Mouse (Mus musculus): ENCODE measurements around the gene Eya4.

Eya4 gene

DNA sequence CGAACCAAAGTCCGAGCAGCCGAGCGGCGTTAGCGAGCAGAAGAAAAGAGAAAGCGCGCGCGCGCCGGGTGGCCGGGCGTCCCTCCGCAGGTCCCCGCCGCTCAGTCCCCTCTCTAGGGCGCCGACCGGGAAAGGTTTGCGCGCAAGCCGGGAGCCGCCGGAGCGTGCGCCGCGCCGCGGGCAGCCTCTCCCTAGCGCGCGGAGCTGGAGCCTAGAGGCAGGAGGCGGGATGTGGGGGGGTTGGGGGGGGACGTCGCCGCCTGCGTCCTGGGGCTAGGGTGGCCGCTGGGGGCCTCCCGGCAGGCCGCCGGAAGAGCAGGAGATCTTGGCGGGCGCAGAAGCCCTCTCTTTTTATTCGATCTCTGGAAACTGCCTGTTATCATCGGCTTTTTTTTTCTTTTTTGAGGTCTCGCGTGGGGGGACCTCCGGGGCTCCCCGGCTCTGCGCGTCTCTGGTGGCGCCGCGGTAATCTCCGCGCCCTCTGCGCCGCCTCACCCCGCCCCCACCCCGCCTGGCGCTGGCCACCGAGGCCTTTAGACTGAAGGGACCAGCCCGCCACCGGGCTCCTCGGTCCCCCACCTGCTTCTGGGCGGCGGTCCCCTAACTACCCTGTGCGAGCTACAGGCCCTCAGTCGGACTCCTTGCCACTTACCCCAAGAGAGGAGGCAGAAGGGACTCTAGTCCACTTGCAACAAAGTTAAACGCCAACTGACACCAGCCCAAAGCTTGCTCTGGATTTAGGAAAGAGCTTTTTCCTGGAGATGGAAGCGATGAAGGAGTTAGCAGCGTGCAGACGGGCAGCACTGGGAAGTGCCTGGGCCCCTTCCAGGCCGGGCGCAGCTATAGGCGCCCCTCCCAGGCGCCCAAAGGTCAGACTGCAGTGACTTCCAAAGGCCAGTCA lies at the start of gene Eya4:
Gene Eya4, minus strand, starts transcription at position 776 of the 901 bp plus-strand sequence.
- in situ Hi-C loops (cut with MboI, MseI): loop anchor here (10.0 kb wide), 1 partner anchor 935 kb away; no protein-coding TSS in a partner anchor

DNA sequence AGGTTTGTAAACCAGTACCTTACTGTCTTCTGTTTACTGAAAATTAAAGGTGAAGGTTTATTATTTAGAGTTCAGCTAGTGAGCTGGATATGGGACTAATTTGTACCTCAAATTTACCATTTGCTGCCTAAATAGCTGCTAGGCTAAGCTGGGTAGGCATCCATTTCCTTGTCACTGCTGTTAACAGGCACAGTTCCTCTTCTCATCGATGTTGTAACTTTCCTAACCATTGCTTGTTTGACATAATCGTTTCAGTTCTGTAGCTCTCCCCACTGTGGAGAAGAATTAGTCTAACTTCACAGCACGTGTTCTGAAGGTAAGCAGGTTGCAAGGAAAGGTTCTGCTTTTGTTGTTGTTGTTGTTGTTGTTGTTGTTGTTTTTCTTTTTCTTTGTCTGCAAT lies 44.8 kb upstream of the Eya4 start:
- in situ Hi-C loops (cut with MboI, MseI): no loop called here

DNA sequence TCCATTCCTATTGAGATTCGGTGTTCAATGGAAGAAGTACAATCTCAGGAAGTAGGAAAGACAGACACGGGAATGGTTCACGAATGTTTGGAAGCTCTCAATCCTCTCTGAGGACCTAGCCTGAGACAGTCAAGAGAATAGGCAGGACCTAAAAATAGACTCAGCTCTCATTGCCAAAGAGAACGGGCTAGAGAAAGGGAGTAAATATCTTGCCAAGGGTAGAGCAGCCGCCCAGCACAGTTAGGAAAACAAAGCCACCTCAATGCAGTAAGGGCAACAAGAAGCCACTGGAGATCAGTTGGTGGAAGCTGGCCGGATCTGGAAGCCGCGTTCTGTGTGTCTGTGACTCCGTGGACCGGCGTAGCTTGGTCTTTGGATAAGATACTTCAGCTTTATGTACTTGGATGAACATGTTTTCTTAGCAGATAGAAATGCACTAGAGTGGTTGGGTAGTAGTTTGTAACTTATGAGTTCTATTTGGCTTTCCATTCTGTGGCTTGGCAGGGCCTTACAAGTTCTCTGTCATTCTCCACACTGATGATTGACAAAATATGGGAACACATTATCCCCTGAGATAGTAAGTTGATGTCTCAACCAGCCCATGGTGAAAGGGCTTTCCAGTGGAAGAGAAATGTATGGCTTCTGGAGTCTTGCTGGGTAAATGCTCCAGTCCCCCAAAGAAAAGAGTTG lies 44.1 kb upstream of the Eya4 start:
- in situ Hi-C loops (cut with MboI, MseI): no loop called here

DNA sequence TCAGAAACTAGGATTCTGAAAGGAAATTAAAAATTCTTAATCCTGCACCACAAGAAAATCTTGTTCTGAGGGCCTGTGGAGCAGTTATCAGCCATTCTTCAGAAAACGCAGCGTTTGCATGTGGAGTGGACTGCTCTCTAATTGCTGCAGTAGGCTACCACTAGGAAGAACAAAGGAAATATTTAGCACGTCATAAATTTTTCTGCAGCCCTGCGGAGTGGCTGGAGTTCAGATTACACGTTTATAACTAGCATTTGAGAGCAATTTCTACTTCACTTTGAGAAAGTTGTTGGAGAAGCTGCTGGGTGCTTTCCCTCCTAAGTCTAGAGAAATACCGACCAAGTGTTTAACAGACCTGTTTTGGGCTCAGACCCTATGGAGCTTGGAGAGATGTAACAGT lies 43.6 kb upstream of the Eya4 start:
- in situ Hi-C loops (cut with MboI, MseI): no loop called here

DNA sequence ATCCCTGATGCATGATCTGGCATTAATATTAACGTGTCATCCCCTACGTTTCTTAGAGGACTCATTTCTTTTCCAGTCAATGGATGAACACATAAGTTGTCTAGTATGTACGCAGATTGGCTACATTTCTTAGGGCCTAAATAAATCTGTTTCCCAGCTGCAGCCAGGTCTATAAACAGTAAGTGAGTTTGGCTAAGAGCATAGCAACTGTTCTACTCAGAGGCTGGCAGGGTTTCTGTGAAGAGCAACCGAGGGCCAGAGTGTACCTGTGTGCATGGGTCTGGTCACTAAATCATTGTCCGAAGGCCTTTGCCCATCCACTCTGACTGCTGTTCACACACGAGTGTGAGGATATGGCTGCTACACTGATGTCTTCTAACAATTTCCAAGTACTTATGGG lies 13.3 kb upstream of the Eya4 start:
- in situ Hi-C loops (cut with MboI, MseI): no loop called here

DNA sequence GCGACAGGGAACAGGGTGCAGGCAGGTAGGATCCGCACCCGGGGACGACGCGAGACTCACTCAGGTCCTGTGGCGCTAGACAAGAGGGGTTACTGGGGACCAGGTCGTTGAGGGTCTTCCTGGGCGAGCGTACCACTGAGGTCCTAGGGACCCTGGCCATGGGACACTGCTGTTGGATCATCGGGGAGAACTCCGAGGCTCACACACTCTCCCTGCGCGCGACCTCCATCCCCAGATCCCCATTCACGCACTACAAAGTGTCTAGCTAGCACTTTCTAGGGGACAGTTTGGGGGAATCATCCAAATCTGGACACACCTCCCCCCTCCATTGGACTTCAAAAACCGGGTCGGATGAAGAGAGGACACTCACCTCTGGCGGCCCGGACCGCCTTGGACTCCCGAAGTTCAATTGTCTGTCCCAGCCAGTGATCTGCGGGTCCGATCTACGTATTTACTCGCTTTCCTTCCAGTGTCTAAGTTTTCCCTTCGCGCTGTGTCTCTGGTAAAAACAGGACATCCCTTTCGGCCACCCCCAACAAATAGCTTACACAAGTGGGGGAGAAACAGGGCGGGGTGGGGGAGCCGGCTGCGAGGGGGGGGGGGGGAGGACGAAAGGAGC lies 1.1 kb downstream of the Eya4 start:
- in situ Hi-C loops (cut with MboI, MseI): loop anchor here (10.0 kb wide), 1 partner anchor 935 kb away; no protein-coding TSS in a partner anchor

DNA sequence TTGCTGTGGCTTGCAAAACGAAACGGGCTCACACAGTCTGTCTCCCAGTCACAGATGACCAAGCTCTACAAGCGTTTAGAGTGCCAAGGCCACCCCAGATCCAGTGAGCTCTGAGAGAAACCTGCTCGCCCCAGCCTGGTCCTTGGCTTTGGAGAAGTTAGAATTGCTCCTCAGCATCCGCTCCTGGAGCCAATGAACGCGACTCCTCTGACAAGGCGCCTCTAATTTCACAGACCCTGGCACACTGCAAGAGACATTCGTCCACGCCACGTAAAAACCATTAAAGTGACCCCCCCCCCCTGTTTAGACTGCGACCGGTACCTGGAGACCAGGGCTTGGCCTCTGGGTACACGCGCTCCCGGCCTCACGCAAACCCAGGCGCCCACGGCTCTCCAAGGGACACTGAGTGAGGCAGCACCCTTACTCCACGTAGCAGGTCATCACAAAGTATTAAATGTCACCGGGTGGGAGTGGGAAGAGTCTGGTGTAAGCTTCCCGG lies 1.6 kb downstream of the Eya4 start:
- in situ Hi-C loops (cut with MboI, MseI): no loop called here

DNA sequence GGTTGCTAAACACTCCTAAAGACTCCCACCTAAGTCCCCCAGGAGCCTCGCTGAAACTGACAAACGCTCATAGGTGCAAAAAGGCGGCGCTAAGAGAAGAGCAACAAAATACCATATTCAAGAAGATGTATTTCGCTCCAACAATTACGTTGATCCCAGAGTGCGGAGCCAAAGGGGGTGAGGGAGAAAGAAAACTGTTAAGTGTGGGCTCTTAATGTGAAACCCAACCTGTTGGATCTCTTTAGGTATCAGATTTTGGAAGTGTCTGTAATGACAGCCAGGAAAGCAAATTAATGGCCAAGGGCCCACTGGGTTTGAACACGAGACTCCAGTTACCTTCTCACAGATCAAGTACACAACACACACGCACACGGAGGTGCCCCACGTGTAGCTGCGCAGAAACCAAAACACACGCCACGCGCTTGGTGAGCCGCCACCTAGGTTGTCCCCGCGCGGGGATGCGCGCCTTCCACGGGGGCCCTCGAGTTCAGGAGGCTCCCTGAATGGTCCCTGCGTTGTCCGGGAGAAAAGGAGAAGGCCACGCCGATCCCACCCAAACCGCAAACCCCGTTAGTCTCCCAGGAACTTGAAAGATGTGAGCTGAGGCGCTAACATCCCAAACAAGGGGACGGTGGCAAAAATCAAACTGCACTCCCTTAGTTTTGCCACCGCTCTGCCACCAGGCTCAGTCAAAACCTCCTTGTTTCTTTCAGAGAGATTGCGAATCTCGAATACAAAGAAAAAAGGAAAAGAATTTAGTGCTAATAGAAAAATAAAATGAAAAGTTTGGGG lies 2.3 kb downstream of the Eya4 start:
- in situ Hi-C loops (cut with MboI, MseI): no loop called here

DNA sequence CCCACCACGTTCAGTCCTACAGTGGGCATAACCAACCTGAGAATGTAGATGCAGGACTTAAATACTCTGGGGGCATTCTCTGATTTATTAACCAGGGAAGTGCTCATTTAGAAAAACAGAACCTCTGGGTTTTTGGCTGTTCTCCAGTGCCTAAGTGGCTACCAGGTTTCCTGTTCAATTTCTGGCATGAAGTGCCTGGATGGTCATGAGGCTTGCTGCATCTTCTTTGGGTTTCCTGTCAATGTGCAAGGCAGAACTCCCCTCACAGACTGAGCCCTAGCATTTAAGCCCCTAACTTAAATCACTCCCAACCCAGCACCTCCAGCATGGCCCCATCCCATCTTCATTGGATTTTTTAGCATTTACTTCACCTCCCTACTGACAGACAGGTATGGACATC lies 13.3 kb downstream of the Eya4 start:
- in situ Hi-C loops (cut with MboI, MseI): no loop called here

DNA sequence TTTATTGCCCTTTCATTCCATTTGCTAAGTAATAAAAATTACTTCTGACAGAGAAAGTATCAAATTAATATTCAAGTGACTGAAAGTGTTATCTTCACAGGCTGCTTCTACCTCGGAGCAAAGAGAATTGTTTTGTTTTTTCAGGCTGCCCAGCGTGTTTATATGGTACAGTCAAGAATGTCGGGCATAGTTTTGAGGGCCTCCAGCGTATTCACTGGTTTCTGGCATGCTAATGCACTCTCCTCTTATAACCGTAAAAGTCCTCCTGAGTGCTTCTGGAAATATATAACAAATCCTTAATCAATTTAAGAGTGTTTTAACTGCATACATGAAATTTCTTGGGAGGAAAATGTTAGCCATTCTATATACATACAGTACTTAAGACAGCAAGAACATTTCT lies 17.8 kb downstream of the Eya4 start:
- in situ Hi-C loops (cut with MboI, MseI): no loop called here

DNA sequence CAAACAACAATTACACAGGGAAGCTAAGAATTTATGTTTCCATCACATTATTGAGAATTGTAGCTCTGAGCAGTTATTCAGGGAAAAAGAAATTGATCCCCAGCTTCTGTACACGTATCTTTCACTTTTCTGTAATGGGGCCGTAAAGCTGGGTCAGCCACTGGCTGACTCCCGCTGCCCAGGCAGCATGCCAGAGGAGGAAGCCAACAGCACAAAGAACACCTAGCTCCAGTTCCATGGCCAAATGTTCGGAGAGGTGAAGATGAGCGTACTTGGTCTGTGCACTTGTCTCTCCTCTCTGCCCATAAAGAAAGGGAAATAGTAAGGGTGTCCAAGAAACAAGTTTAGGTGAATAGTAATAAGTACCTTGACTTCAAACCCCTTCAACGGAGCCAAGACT lies 22.9 kb downstream of the Eya4 start:
- in situ Hi-C loops (cut with MboI, MseI): no loop called here

DNA sequence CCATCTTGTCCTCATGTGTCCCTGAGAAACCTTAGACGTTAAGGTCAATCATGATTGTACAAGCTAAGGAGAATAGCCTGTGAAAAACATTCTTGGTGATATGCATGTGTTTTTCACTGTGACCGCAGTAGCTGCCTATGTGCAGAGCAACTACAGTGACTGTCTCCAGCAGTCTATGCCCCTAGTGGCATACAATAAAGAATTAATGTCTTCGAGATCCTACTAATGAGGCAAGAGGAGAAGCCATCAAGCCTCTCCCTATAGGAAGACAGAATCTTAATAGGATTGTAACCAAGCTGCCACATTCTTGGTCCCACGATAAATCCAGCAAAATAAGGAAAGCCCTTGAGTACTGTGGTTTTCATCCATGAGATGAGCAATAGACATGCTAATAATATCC lies 28.3 kb downstream of the Eya4 start:
- in situ Hi-C loops (cut with MboI, MseI): no loop called here

DNA sequence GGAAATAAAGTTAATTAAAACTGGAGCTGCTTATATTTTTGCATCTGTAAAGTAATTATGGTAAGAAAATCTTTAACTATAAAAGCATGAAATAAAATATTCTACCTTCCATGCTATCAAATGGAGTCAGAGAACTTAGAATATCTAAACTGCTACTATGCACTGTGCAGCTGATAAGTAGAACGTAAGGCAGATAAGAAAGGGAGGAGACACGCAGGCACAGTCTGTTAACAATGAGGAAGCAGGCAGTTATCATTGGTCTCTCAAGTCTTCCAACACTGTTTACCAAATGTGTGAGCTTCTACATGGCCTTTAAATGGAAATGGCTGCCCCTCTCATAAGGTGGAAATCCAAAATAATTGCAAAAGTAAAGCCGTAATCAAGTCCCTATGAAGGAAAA lies 55.0 kb downstream of the Eya4 start:
- in situ Hi-C loops (cut with MboI, MseI): no loop called here

DNA sequence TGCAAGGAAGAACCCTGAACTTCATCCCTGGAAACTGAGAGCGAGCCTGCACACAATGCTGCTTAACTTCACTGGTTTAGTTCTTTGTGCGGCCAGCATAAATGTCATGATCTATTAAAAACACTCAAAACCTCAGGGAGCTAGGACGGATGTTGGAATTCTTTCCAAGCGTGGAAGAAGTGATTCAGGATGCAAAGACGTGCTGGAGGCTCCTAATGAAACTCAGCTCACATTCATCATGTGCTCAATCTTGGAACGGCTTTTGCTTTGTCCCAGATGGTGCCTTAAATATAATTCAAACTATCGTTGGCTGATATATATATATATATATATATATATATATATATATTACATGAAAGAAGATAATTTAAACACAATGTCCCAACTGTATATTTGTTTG lies 58.1 kb downstream of the Eya4 start:
- in situ Hi-C loops (cut with MboI, MseI): no loop called here

DNA sequence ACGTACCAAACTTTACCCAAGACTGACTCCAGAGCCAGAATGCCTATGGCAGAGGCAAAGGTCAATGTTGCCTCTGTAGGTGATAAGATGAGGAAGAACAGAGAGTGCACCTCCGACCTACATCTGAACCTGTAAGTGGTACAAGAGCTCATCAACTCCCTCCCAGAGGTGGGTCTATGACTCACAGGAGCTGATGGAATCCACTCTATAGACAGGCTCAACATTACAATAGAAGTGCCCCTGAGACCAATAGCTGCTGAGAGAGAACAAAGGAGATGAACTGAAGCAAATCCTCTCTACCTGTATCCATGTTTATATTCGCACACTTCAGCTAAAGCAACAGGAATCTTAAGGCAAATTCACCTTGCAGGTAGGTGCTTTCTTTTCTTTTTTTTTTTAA lies 73.2 kb downstream of the Eya4 start:
- in situ Hi-C loops (cut with MboI, MseI): no loop called here

DNA sequence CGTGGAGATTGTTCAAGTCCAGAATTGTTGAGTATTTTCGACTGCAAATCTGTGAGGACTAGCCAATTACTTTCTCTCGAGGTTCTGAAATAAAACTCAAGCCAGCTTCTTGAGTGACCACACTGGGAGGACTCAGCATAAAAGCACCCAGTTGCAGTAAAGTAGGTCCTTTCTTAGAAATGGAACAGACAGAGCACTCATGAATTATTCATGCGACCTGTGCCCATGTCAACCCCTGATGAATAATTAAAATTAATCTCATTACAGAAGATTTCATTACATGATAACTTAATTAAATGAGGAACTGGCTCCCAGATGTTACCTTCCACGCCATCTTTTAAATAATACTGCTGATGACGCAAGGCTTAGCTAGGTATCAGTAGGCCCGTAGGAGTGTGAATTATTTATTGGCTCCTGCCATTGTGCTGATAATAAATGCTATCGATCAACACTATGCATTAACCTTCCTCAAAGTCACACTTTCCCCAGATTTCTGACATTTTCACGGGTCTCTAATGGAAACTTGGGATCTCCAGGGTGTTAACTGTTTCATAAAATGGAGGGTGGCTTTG lies 79.5 kb downstream of the Eya4 start:
- in situ Hi-C loops (cut with MboI, MseI): no loop called here

DNA sequence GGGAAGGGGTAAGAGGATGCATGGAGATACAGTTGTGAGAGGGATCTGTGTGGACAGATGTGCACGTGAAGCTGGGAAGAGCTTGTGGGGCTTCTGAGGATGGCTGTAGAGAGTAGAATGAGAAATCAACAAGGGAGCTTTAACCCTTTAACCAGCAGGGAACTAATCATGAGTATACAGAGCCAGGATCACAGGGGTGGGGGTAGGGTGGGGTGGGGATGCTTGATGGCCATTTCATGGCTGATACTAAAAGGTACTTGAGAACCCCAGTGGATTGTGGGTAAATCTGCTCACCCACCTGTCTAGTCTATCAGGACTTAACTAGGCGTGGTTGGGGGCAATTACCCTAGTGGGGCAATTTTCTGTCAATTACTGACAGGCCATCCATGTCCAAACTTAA lies 80.1 kb downstream of the Eya4 start:
- in situ Hi-C loops (cut with MboI, MseI): no loop called here

DNA sequence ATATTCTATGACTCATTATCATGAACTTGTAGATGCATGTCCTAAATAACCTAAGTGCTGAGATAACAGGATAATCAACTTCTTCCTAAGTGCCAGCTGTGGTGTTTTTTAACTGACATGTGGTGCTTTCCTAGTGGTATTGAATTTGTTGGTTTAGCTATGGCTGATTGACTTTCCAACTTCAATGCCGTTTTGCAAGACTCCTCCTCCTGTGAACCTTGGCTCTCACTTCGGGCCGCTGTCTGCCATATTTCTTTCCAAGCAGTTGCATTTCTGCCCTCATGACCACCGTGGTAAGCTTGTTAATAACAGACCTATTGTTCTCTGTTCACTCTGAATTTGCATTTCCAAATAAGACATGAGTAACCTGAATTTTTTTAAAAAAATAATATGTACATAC lies 98.4 kb downstream of the Eya4 start:
- in situ Hi-C loops (cut with MboI, MseI): no loop called here

DNA sequence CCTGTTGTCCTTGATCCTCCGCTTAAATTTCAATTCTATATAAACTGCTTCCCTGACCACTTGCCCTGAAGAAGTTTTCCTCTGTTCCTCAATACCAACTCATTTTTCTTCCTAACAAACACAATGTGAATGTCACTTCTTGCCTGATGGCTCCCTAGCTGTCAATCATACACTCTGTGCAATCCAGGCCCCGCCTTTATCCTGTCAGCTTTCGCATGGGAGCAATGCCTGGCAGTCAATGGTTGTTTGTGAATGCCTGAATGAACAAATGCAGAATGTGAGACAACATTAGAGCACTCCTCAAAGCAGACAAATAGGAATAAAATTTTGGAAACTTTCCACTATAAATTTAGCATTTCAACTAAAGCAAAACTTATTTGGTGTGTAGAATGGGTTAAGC lies 104.1 kb downstream of the Eya4 start:
- in situ Hi-C loops (cut with MboI, MseI): no loop called here

DNA sequence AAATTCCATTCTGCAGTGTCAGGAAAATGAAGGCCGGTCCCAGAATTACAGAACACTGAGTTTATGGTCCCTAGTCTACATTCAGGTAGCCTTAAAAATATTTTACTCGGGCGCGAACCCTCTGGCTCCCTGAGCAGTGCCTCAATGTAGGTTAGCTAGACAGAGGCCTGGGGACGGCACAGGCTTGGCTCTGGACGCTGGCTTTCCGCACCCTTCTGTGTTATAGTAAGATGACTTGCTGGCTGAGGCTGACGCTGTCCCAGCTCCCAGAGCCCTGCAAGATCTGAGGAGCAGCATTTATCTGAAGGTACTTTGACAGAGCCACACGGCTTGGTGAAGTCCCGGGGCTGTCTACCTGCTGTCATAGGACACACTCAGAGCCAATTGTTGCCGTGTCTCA lies 113.7 kb downstream of the Eya4 start:
- in situ Hi-C loops (cut with MboI, MseI): no loop called here

DNA sequence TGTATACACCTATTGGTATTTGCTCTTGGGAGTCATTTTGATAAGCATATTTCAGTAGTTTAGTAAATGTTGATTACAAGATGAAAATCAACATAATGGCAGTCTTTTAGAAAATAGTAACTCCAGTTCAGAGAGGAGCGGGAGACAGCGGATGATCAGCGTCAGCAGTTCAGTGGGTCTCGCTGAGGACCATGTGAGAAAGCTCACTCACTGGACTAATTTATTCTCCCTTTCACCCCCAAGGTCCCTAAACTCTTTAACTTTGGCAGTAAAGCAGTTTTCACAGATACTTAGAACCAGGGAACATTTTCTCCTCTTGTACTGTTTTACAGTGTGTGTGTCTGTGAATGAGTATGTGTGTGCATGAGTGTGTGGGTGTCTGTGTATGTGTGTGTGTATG lies 115.2 kb downstream of the Eya4 start:
- in situ Hi-C loops (cut with MboI, MseI): no loop called here

Data from T-helper 2 cell (primary cell).